Mouse (Mus musculus): Measurements from ENCODE around the gene Clec2l. TPM values are rescaled to one million over a fixed set of nuclear protein-coding genes. Genes with fewer than 3 reads are reported as not detected.

Clec2l gene
- polyA plus RNA-seq, 1 experiment from 2014 or later, result 6.2 TPM

DNA sequence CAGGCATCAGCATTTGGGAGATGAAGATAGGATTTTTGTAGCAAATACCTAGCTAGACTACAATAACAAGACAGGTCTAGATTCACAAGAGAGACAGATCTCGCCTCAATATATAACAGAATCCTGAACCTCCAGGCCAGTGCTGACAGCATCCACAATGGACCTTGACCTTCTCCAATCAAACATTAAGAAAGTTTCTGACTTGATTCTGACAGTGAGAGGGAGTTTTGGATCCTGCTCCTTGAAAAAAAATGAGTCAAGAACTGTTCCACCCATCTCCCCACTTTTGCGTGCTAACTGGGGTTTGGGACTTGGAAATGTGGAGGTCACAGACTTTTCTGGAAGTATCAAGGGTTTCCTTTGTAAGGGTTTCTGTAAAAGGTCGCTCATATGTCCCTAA lies 62.6 kb downstream of the Clec2l start:
- no peak for ATAC-seq
- WGBS, result 94% methylated on average over 3 of the region's 3 CpGs

More for the DNA sequence above, 62.6 kb downstream of the Clec2l start:
- H3K9me3 ChIP-seq, result no peaks in the 10 kb centered on the region
- H3K4me2 ChIP-seq (replicated peaks), result no peak overlapping the region
- no peaks in the 10 kb centered on the region for H3K27me3 ChIP-seq
- no peak overlapping the region for H3K4me3 ChIP-seq (replicated peaks)
- H3K36me3 ChIP-seq, result peaks cover 36% of the 10 kb centered on the region
- peaks cover 16% of the 10 kb centered on the region for H3K4me1 ChIP-seq (replicated peaks)
- no peak overlapping the region for H3K9ac ChIP-seq (replicated peaks)
- no peak overlapping the region for H3K27ac ChIP-seq

Other genes with a start within 250 kb of the Clec2l start
- 27.0 and 29.6 TPM in 2 replicates for gene Ubn2, start 229.1 kb upstream of the Clec2l start, polyA plus RNA-seq (2015; fragmentation: Nextera tagmentation; extraction: Ambion mirVana)
- gene Fmc1, start 129.6 kb upstream of the Clec2l start, polyA plus RNA-seq (2015; fragmentation: Nextera tagmentation; extraction: Ambion mirVana), result 168 and 175 TPM in 2 replicates
- 38.6 and 46.7 TPM in 2 replicates for gene Luc7l2, start 111.7 kb upstream of the Clec2l start, polyA plus RNA-seq (2015; fragmentation: Nextera tagmentation; extraction: Ambion mirVana)
- 0.12 TPM in 1 of 2 replicates, not detected in the other for gene Klrg2, start 25.8 kb upstream of the Clec2l start, polyA plus RNA-seq (2015; fragmentation: Nextera tagmentation; extraction: Ambion mirVana)
- 1.6 and 2.1 TPM in 2 replicates for gene Tbxas1, start 212.3 kb downstream of the Clec2l start, polyA plus RNA-seq (2015; fragmentation: Nextera tagmentation; extraction: Ambion mirVana)
- gene Hipk2, start 213.1 kb downstream of the Clec2l start, polyA plus RNA-seq (2015; fragmentation: Nextera tagmentation; extraction: Ambion mirVana), result 44.0 and 46.9 TPM in 2 replicates